Mouse (Mus musculus) liver, embryonic 14.5 days (tissue): ENCODE data around the gene Nfkb1.

Experiments used
- CTCF ChIP-seq: IDR thresholded peaks from 2 replicates; pipeline ENCODE4 v1.5.1; 2016; ENCODE audit warnings: antibody characterized with exemption, low read depth, control low read depth
- EP300 ChIP-seq: IDR thresholded peaks from 2 replicates; pipeline ENCODE4 v1.6.1; 2016; ENCODE audit warnings: antibody characterized with exemption, low read depth

DNA sequence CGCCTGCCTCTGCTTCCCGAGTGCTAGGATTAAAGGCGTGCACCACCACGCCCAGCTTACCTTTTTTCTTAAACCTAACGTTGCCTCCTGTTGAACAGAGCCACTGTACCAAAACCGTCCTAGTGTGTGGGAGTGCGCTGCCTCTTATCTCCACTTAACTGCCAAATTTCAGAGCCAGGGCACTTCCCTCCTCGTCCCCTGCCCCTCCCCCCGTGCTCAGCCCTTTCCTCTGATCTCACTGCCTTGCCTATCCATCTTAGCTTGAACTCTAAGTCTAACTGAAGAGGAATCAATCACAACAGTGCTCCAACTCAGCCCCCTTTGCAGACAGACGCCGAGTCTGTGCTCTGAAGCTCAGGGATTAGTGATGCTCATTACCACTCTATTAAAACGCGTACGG lies 54.9 kb downstream of the Nfkb1 start:
- TF ChIP-seq CTCF (no peak), EP300 (peak; percentile 47; the same call in 1 of the 2 replicates)
